Mouse (Mus musculus): ENCODE data around the gene Znfx1. TPM values are rescaled to one million over a fixed set of nuclear protein-coding genes. Genes with fewer than 3 reads are reported as not detected.

Znfx1 gene
- polyA plus RNA-seq, 1 experiment = 15.8 TPM

- TF ChIP-seq MYOG (IDR thresholded peaks at IDR 0.05; ENCODE audit: control insufficient read depth, extremely low read depth, insufficient read length) (no peak), CEBPB (IDR thresholded peaks at IDR 0.05; ENCODE audit: low read depth) (no peak), FOSL1 (IDR thresholded peaks at IDR 0.05; ENCODE audit: insufficient read depth, low read length, poor library complexity, severe bottlenecking) (no peak), USF1 (IDR thresholded peaks at IDR 0.05; ENCODE audit: low read depth) (no peak), MYOD1 (IDR thresholded peaks at IDR 0.05; ENCODE audit: control insufficient read depth, insufficient read length, low read depth) (no peak), CTCF (IDR thresholded peaks at IDR 0.05; ENCODE audit: control insufficient read depth, insufficient read depth, insufficient read length) (no peak), MAX (IDR thresholded peaks at IDR 0.05) (no peak)
- Histone ChIP-seq H3K36me3 (ENCODE audit: control insufficient read depth, insufficient read depth) (peaks cover 99% of the 10 kb centered on the region), H3K27me3 (ENCODE audit: control insufficient read depth, insufficient read depth, insufficient read length) (no peaks in the 10 kb centered on the region), H3K4me3 (ENCODE audit: insufficient read depth, poor library complexity, severe bottlenecking) (no peak overlapping the region), H3ac (ENCODE audit: control insufficient read depth, insufficient read length, low read depth) (no peak overlapping the region), H3K79me2 (ENCODE audit: control insufficient read depth, insufficient read depth) (no peaks in the 10 kb centered on the region), H3K79me3 (ENCODE audit: low read depth) (no peaks in the 10 kb centered on the region)
Measured at GRCm38 (mm10) chr2:167038716-167039115, 24.1 kb downstream of the Znfx1 start.

DNA sequence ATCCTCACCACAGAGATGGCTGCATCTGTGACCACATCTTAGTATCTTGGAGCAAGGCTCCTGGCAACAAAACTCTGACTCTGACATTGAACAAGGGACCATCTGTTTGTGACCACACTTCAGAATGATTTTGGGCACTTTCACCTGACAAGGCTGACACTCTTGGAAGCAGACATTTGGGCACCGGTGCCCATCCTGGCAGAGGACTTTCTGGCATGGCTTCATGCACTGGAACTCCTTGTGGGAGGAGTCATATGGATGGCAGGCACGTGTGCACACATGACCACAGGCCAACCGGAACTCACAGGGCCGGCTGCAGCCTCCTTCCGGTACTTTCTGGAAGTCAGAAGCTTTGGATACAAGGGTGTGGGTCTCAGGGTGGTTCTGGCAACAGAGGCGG, 24.5 kb downstream of the Znfx1 start:
- Histone ChIP-seq H3K79me2 (ENCODE audit: control insufficient read depth, insufficient read depth) (no peaks in the 10 kb centered on the region), H3K36me3 (ENCODE audit: control insufficient read depth, insufficient read depth) (peaks cover 99% of the 10 kb centered on the region), H3K4me3 (ENCODE audit: insufficient read depth, poor library complexity, severe bottlenecking) (no peak overlapping the region), H3ac (ENCODE audit: control insufficient read depth, insufficient read length, low read depth) (no peak overlapping the region), H3K27me3 (ENCODE audit: control insufficient read depth, insufficient read depth, insufficient read length) (no peaks in the 10 kb centered on the region), H3K79me3 (ENCODE audit: low read depth) (no peaks in the 10 kb centered on the region)
- no peak for TF ChIP-seq MYOG (IDR thresholded peaks at IDR 0.05; ENCODE audit: control insufficient read depth, extremely low read depth, insufficient read length)
- TF ChIP-seq USF1 (IDR thresholded peaks at IDR 0.05; ENCODE audit: low read depth) = no peak
- no peak for TF ChIP-seq CEBPB (IDR thresholded peaks at IDR 0.05; ENCODE audit: low read depth)
- TF ChIP-seq MAX (IDR thresholded peaks at IDR 0.05) = no peak
- TF ChIP-seq CTCF (IDR thresholded peaks at IDR 0.05; ENCODE audit: control insufficient read depth, insufficient read depth, insufficient read length) = no peak
- no peak for TF ChIP-seq FOSL1 (IDR thresholded peaks at IDR 0.05; ENCODE audit: insufficient read depth, low read length, poor library complexity, severe bottlenecking)
- TF ChIP-seq MYOD1 (IDR thresholded peaks at IDR 0.05; ENCODE audit: control insufficient read depth, insufficient read length, low read depth) = no peak

- Histone ChIP-seq H3K79me3 (ENCODE audit: low read depth) (no peaks in the 10 kb centered on the region), H3K36me3 (ENCODE audit: control insufficient read depth, insufficient read depth) (peaks cover 99% of the 10 kb centered on the region), H3K4me3 (ENCODE audit: insufficient read depth, poor library complexity, severe bottlenecking) (no peak overlapping the region), H3K79me2 (ENCODE audit: control insufficient read depth, insufficient read depth) (no peaks in the 10 kb centered on the region), H3K27me3 (ENCODE audit: control insufficient read depth, insufficient read depth, insufficient read length) (no peaks in the 10 kb centered on the region), H3ac (ENCODE audit: control insufficient read depth, insufficient read length, low read depth) (no peak overlapping the region)
- TF ChIP-seq CTCF (IDR thresholded peaks at IDR 0.05; ENCODE audit: control insufficient read depth, insufficient read depth, insufficient read length) = no peak
Measured at GRCm38 (mm10) chr2:167037710-167038109, 25.1 kb downstream of the Znfx1 start.

DNA sequence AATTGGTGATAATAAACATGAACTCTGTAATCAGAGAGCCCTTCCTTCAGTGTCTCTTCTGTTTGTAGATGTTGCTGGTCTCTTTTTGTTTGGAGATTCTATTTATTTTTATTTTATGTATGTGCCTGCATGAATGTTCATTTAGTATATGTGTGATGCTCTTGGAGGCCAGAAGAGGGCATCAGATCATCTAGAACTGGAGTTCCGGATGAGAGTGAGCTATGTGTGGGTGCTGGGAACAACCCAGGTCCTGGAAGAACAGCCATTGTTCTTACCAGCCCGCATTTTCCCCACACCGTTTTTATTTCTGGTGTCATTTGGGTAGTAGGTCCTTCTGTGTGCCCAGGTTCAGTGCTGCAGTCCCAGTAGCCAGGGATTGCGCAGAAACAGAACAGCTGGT, 32.3 kb downstream of the Znfx1 start:
- peaks cover 1% of the 10 kb centered on the region for H3K79me3 ChIP-seq (ENCODE audit: low read depth)
- H3K79me2 ChIP-seq (ENCODE audit: control insufficient read depth, insufficient read depth) = no peaks in the 10 kb centered on the region
- H3K4me3 ChIP-seq (ENCODE audit: insufficient read depth, poor library complexity, severe bottlenecking) = no peak overlapping the region
- H3K27me3 ChIP-seq (ENCODE audit: control insufficient read depth, insufficient read depth, insufficient read length) = no peaks in the 10 kb centered on the region
- H3K36me3 ChIP-seq (ENCODE audit: control insufficient read depth, insufficient read depth) = peaks cover 99% of the 10 kb centered on the region
- H3ac ChIP-seq (ENCODE audit: control insufficient read depth, insufficient read length, low read depth) = no peak overlapping the region
- no peak for TF ChIP-seq MYOG (IDR thresholded peaks at IDR 0.05; ENCODE audit: control insufficient read depth, extremely low read depth, insufficient read length)

- Histone ChIP-seq H3K79me2 (ENCODE audit: control insufficient read depth, insufficient read depth) (no peaks in the 10 kb centered on the region), H3K36me3 (ENCODE audit: control insufficient read depth, insufficient read depth) (peaks cover 99% of the 10 kb centered on the region), H3K79me3 (ENCODE audit: low read depth) (peaks cover 1% of the 10 kb centered on the region), H3ac (ENCODE audit: control insufficient read depth, insufficient read length, low read depth) (no peak overlapping the region), H3K4me3 (ENCODE audit: insufficient read depth, poor library complexity, severe bottlenecking) (no peak overlapping the region), H3K27me3 (ENCODE audit: control insufficient read depth, insufficient read depth, insufficient read length) (no peaks in the 10 kb centered on the region)
- TF ChIP-seq CEBPB (IDR thresholded peaks at IDR 0.05; ENCODE audit: low read depth) = no peak
- TF ChIP-seq MYOG (IDR thresholded peaks at IDR 0.05; ENCODE audit: control insufficient read depth, extremely low read depth, insufficient read length) = no peak
- peak; percentile 21 for TF ChIP-seq MAX (IDR thresholded peaks at IDR 0.05)
- TF ChIP-seq MYOD1 (IDR thresholded peaks at IDR 0.05; ENCODE audit: control insufficient read depth, insufficient read length, low read depth) = no peak
- no peak for TF ChIP-seq FOSL1 (IDR thresholded peaks at IDR 0.05; ENCODE audit: insufficient read depth, low read length, poor library complexity, severe bottlenecking)
- TF ChIP-seq CTCF (IDR thresholded peaks at IDR 0.05; ENCODE audit: control insufficient read depth, insufficient read depth, insufficient read length) = no peak
Measured at GRCm38 (mm10) chr2:167028553-167028952, 34.3 kb downstream of the Znfx1 start.

- TF ChIP-seq MYOD1 (IDR thresholded peaks at IDR 0.05; ENCODE audit: control insufficient read depth, insufficient read length, low read depth) (no peak), CTCF (IDR thresholded peaks at IDR 0.05; ENCODE audit: control insufficient read depth, insufficient read depth, insufficient read length) (no peak), CEBPB (IDR thresholded peaks at IDR 0.05; ENCODE audit: low read depth) (no peak), MAX (IDR thresholded peaks at IDR 0.05) (no peak), FOSL1 (IDR thresholded peaks at IDR 0.05; ENCODE audit: insufficient read depth, low read length, poor library complexity, severe bottlenecking) (no peak), MYOG (IDR thresholded peaks at IDR 0.05; ENCODE audit: control insufficient read depth, extremely low read depth, insufficient read length) (no peak), USF1 (IDR thresholded peaks at IDR 0.05; ENCODE audit: low read depth) (no peak)
- H3ac ChIP-seq (ENCODE audit: control insufficient read depth, insufficient read length, low read depth) = no peak overlapping the region
- H3K36me3 ChIP-seq (ENCODE audit: control insufficient read depth, insufficient read depth) = peaks cover 76% of the 10 kb centered on the region
Measured at GRCm38 (mm10) chr2:167019396-167019795, 43.4 kb downstream of the Znfx1 start.

More at GRCm38 (mm10) chr2:167019396-167019795, 43.4 kb downstream of the Znfx1 start:
- no peaks in the 10 kb centered on the region for H3K27me3 ChIP-seq (ENCODE audit: control insufficient read depth, insufficient read depth, insufficient read length)
- peaks cover 68% of the 10 kb centered on the region for H3K79me2 ChIP-seq (ENCODE audit: control insufficient read depth, insufficient read depth)
- peaks cover 37% of the 10 kb centered on the region for H3K79me3 ChIP-seq (ENCODE audit: low read depth)
- H3K4me3 ChIP-seq (ENCODE audit: insufficient read depth, poor library complexity, severe bottlenecking) = no peak overlapping the region

Measured in C2C12 (cell line).